Mouse (Mus musculus): ENCODE measurements around the gene Gm6502. TPM values are rescaled to one million over a fixed set of nuclear protein-coding genes. Genes with fewer than 3 reads are reported as not detected.

Gene Gm6502
- not detected for polyA plus RNA-seq (2014; fragmentation: Illumina TruSeq; extraction: RNeasy Lipid Tissue Mini Kit (QIAGEN cat#74804); ENCODE audit: low read depth, low replicate concordance)

DNA sequence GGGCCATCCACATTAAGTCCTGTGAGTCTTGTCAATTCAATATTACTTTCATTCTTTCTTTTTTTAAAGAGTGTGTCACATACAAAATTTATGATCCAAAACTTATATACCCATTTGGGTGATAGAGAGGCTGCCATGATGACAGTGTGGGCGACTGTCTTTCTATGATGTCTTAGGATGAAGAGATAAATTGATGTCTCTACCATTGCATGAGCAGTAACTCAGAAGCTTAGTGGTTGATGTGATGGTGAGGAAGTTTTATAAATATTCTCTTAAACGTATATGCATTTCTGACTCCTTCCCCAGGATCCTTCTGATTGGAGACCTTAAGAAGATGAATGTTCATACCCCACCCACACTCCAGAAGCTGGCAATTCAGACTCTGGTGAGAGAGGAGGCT is at the start of gene Gm6502:
TSS of gene Gm6502 (plus strand) at position 301 of the 400 bp plus-strand sequence.

GRCm38 (mm10) chr5:94306696-94307095 is 7.5 kb upstream of the Gm6502 start, which contains the start of gene A430089I19Rik:
Gene A430089I19Rik (minus strand): TSS chr5:94306796.

GRCm38 (mm10) chr5:94339449-94339848 is 25.2 kb downstream of the Gm6502 start, which contains the start of gene AA792892:
Gene AA792892 (plus strand): TSS chr5:94339749.

Other genes starting within 250 kb of the Gm6502 start
- gene BC061212, start 243.9 kb upstream of the Gm6502 start, polyA plus RNA-seq (2014; fragmentation: Illumina TruSeq; extraction: RNeasy Lipid Tissue Mini Kit (QIAGEN cat#74804); ENCODE audit: low read depth, low replicate concordance): not detected
- not detected for gene Gm6351, start 238.1 kb upstream of the Gm6502 start, polyA plus RNA-seq (2014; fragmentation: Illumina TruSeq; extraction: RNeasy Lipid Tissue Mini Kit (QIAGEN cat#74804); ENCODE audit: low read depth, low replicate concordance)
- gene Gm3106, start 96.4 kb upstream of the Gm6502 start, polyA plus RNA-seq (2014; fragmentation: Illumina TruSeq; extraction: RNeasy Lipid Tissue Mini Kit (QIAGEN cat#74804); ENCODE audit: low read depth, low replicate concordance): not detected
- not detected for gene A430089I19Rik, start 7.6 kb upstream of the Gm6502 start, polyA plus RNA-seq (2014; fragmentation: Illumina TruSeq; extraction: RNeasy Lipid Tissue Mini Kit (QIAGEN cat#74804); ENCODE audit: low read depth, low replicate concordance)
- gene AA792892, start 25.3 kb downstream of the Gm6502 start, polyA plus RNA-seq (2014; fragmentation: Illumina TruSeq; extraction: RNeasy Lipid Tissue Mini Kit (QIAGEN cat#74804); ENCODE audit: low read depth, low replicate concordance): not detected
- gene Gm7682, start 131.3 kb downstream of the Gm6502 start, polyA plus RNA-seq (2014; fragmentation: Illumina TruSeq; extraction: RNeasy Lipid Tissue Mini Kit (QIAGEN cat#74804); ENCODE audit: low read depth, low replicate concordance): not detected
- not detected for gene Gm3139, start 211.9 kb downstream of the Gm6502 start, polyA plus RNA-seq (2014; fragmentation: Illumina TruSeq; extraction: RNeasy Lipid Tissue Mini Kit (QIAGEN cat#74804); ENCODE audit: low read depth, low replicate concordance)

Data from adrenal gland, adult 10 weeks (tissue).